Mouse (Mus musculus) kidney, postnatal 0 days (tissue): ENCODE results near the gene Cmc2. TPM values are rescaled to one million over a fixed set of nuclear protein-coding genes. Genes with fewer than 3 reads are reported as not detected.

ENCODE experiments used
- ATAC-seq: fragments of 200-750 bp; cut with Nextera tagmentation; replicated peaks from 2 replicates; pipeline ENCODE4 v1.8.0; 2017; ENCODE audit warnings: low read depth, moderate number of reproducible peaks, moderate TSS enrichment, moderate library complexity; ENCODE audit not compliant: low FRiP score
- DNase-seq: peaks from one replicate; pipeline ENCODE4 v3.0.0-alpha.2; 2016; ENCODE audit warnings: low spot score
- H3K27ac ChIP-seq: fragments of 300-500 bp; sonication (generic); 2 replicates; pipeline ENCODE4 v1.5.1; 2014; ENCODE audit warnings: mild to moderate bottlenecking
- H3K27me3 ChIP-seq: fragments of 300-500 bp; sonication (generic); 2 replicates; pipeline ENCODE4 v1.6.1; 2014; ENCODE audit warnings: low read length, mixed read lengths; ENCODE audit not compliant: insufficient read depth
- H3K36me3 ChIP-seq: fragments of 300-500 bp; sonication (generic); 2 replicates; pipeline ENCODE4 v1.6.1; 2014; ENCODE audit warnings: low read length, mixed read lengths; ENCODE audit not compliant: insufficient read depth
- H3K4me1 ChIP-seq: fragments of 300-500 bp; sonication (generic); replicated peaks from 2 replicates; pipeline ENCODE4 v1.6.1; 2014; ENCODE audit warnings: antibody characterized with exemption, low read length, mixed read lengths; ENCODE audit not compliant: insufficient read depth
- H3K4me2 ChIP-seq: fragments of 300-500 bp; sonication (generic); 2 replicates; pipeline ENCODE4 v1.6.1; 2014; ENCODE audit warnings: mild to moderate bottlenecking, low read length, moderate library complexity, mixed read lengths
- H3K4me3 ChIP-seq: fragments of 300-500 bp; sonication (generic); replicated peaks from 2 replicates; pipeline ENCODE4 v1.5.1; 2014; ENCODE audit warnings: low read depth, low read length
- H3K9ac ChIP-seq: fragments of 300-500 bp; sonication (generic); 2 replicates; pipeline ENCODE4 v1.6.1; 2014; ENCODE audit warnings: low read depth, low read length
- H3K9me3 ChIP-seq: fragments of 300-500 bp; sonication (generic); replicated peaks from 2 replicates; pipeline ENCODE4 v1.6.1; 2016; ENCODE audit warnings: low read length, inconsistent platforms, mixed read lengths
- CTCF ChIP-seq: IDR thresholded peaks from 2 replicates; pipeline ENCODE4 v1.5.1; 2016; ENCODE audit warnings: antibody characterized with exemption, low read depth, mild to moderate bottlenecking, moderate library complexity
- WGBS: fragments of 180-500 bp; shearing (Covaris S2); extraction: QIAGEN DNeasy Blood & Tissue Kit; methylation state at CpG from one replicate; pipeline ENCODE4 v1.1.7; 2014; 5-methylcytosine and 5-hydroxymethylcytosine counted together
- polyA plus RNA-seq: library from polyadenylated mRNA; unstranded; fragments of >200 nt; fragmentation: Nextera tagmentation; extraction: Ambion mirVana; gene quantifications from 2 replicates; pipeline ENCODE4 v1.2.1, GENCODE M21; 2015

The Cmc2 gene
- polyA plus RNA-seq, 1 experiment from 2014 or later: 100 TPM

GRCm38 (mm10) chr8:116947589-116947988, 26.3 kb upstream of the Cmc2 start:
- no peak for ATAC-seq
- no peak for TF ChIP-seq CTCF
- H3K9ac ChIP-seq: no peak overlapping the region
- H3K27me3 ChIP-seq: no peaks in the 10 kb centered on the region
- H3K9me3 ChIP-seq: no peaks in the 10 kb centered on the region
- 87% methylated on average over 7 of the region's 7 CpGs for WGBS
- DNase-seq: no peak
- peaks cover 10% of the 10 kb centered on the region; the same call in 1 of the 2 replicates for H3K4me1 ChIP-seq
- no peaks in the 10 kb centered on the region for H3K36me3 ChIP-seq
- H3K27ac ChIP-seq: no peak overlapping the region
- H3K4me3 ChIP-seq: no peak overlapping the region
- no peak overlapping the region for H3K4me2 ChIP-seq

- Histone ChIP-seq H3K4me1 (peaks cover 10% of the 10 kb centered on the region; the same call in 1 of the 2 replicates), H3K4me2 (0 out of 2 replicates have a peak overlapping the region, but pooled peaks have one; percentile 18), H3K4me3 (no peak overlapping the region), H3K9ac (no peak overlapping the region), H3K27ac (no peak overlapping the region), H3K9me3 (no peaks in the 10 kb centered on the region), H3K36me3 (no peaks in the 10 kb centered on the region), H3K27me3 (no peaks in the 10 kb centered on the region)
- no peak for TF ChIP-seq CTCF
- DNase-seq (no peak), ATAC-seq (no peak)
- 84% methylated on average over 6 of the region's 6 CpGs for WGBS
These were observed 25.6 kb upstream of the Cmc2 start for GRCm38 (mm10) chr8:116946851-116947250.

- 63% methylated on average over 21 of the region's 21 CpGs for WGBS
- no peaks in the 10 kb centered on the region for H3K9me3 ChIP-seq
- peak overlapping the region; percentile 18; the same call in 1 of the 2 replicates for H3K4me2 ChIP-seq
- no peak overlapping the region for H3K27ac ChIP-seq
- DNase-seq: peak; percentile 17
- TF ChIP-seq CTCF: no peak
- no peaks in the 10 kb centered on the region for H3K36me3 ChIP-seq
- no peak overlapping the region for H3K9ac ChIP-seq
- no peaks in the 10 kb centered on the region for H3K27me3 ChIP-seq
- no peak overlapping the region for H3K4me3 ChIP-seq
- H3K4me1 ChIP-seq: peaks cover 10% of the 10 kb centered on the region; the same call in 1 of the 2 replicates
- ATAC-seq: no peak
These were observed 25.1 kb upstream of the Cmc2 start for GRCm38 (mm10) chr8:116946268-116946838.

GRCm38 (mm10) chr8:116945169-116945910, 24.1 kb upstream of the Cmc2 start:
- 90% methylated on average over 9 of the region's 9 CpGs for WGBS
- Histone ChIP-seq H3K27ac (no peak overlapping the region), H3K4me3 (no peak overlapping the region), H3K27me3 (no peaks in the 10 kb centered on the region), H3K9ac (no peak overlapping the region), H3K4me2 (no peak overlapping the region), H3K36me3 (no peaks in the 10 kb centered on the region), H3K4me1 (peaks cover 10% of the 10 kb centered on the region; the same call in 1 of the 2 replicates), H3K9me3 (no peaks in the 10 kb centered on the region)
- TF ChIP-seq CTCF: no peak
- ATAC-seq (no peak), DNase-seq (no peak)

GRCm38 (mm10) chr8:116944385-116944696, 23.1 kb upstream of the Cmc2 start:
- no peaks in the 10 kb centered on the region for H3K9me3 ChIP-seq
- H3K27me3 ChIP-seq: no peaks in the 10 kb centered on the region
- no peak for TF ChIP-seq CTCF
- peaks cover 10% of the 10 kb centered on the region; the same call in 1 of the 2 replicates for H3K4me1 ChIP-seq
- 11% methylated on average over 4 of the region's 4 CpGs for WGBS
- DNase-seq: no peak
- H3K27ac ChIP-seq: 0 out of 2 replicates have a peak overlapping the region, but pooled peaks have one; percentile 16
- H3K9ac ChIP-seq: peak overlapping the region; percentile 91
- peak overlapping the region; percentile 99 for H3K4me3 ChIP-seq
- peak overlapping the region; percentile 97 for H3K4me2 ChIP-seq
- H3K36me3 ChIP-seq: no peaks in the 10 kb centered on the region
- no peak for ATAC-seq

GRCm38 (mm10) chr8:116943555-116944384, 22.5 kb upstream of the Cmc2 start:
- Histone ChIP-seq H3K4me1 (peaks cover 10% of the 10 kb centered on the region; the same call in 1 of the 2 replicates), H3K27me3 (no peaks in the 10 kb centered on the region), H3K4me3 (peak overlapping the region; percentile 99), H3K9ac (peak overlapping the region; percentile 91), H3K27ac (peak overlapping the region; percentile 72), H3K4me2 (peak overlapping the region; percentile 97), H3K36me3 (no peaks in the 10 kb centered on the region), H3K9me3 (no peaks in the 10 kb centered on the region)
- peak; percentile 44 for DNase-seq
- ATAC-seq: peak; percentile 69
- TF ChIP-seq CTCF: no peak
- under 1% methylated on average over 61 of the region's 62 CpGs for WGBS
